Mouse (Mus musculus): ENCODE measurements at regions not wholly inside any gene's neighbourhood (a gene's known extent, or its start where the extent isn't known, plus 50 kb on each side); places are given as distances from the start of the nearest gene placed in this dataset.

- no peak for DNase-seq
These were observed 53.7 kb upstream of the Foxb1 start for GRCm38 (mm10) chr9:69814432-69814831.

DNA sequence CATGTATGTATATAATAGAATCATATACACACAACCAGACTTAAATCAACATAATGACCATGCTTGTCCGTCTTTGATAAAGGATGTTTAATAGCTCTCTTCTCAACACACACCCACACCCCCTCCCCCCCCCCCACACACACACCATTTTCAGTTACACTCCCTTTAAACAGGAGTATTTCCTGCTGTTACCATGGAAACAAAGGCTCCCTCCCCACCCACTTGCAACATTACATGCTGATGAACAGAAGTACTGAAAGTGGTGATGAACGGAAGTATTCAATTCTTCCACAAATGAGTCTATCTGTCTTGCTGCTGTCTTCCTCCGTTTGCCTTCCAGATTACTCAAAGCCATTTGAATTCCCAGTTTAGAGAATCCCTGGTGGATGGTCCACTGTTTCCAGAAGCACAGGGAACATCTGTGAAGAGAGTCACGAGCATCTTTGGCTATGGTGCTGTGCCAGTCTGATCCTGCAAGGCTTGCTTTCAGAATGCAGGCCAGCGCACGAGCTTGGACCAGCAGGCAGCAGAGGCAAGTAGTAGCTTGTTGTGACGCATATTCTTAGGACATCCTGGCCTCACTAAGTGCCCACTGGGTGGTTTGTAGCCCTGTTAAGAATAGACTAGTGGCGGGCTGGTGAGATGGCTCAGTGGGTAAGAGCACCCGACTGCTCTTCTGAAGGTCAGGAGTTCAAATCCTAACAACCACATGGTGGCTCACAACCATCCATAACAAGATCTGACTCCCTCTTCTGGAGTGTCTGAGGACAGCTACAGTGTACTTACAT, 62.6 kb upstream of the Foxb1 start:
- no peak for DNase-seq

- DNase-seq, result no peak
These were observed 67.7 kb upstream of the Foxb1 start for GRCm38 (mm10) chr9:69828428-69828827.

GRCm38 (mm10) chr9:69835396-69835795, 74.7 kb upstream of the Foxb1 start:
- DNase-seq, result no peak

GRCm38 (mm10) chr9:69839198-69839597, 78.5 kb upstream of the Foxb1 start:
- no peak for DNase-seq

DNA sequence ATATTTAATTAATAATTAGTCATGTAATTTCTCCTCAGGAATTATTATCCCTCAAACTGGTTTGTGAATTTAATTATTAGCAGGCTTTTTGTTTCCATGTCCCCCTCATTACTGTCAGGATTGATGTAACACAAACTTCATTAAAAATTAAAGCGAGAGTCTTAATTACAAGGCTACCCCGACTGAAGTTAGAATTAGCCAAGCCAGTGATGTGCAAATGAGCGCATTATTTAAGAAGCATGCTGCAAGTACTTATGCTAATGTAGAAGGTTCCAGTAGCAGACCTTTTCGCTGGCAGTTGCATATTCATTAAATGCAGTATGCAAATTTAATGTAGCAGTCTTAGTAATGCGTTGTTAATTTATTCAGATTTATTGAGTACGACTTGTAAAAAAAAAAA, 84.0 kb upstream of the Foxb1 start:
- DNase-seq, result no peak

DNA sequence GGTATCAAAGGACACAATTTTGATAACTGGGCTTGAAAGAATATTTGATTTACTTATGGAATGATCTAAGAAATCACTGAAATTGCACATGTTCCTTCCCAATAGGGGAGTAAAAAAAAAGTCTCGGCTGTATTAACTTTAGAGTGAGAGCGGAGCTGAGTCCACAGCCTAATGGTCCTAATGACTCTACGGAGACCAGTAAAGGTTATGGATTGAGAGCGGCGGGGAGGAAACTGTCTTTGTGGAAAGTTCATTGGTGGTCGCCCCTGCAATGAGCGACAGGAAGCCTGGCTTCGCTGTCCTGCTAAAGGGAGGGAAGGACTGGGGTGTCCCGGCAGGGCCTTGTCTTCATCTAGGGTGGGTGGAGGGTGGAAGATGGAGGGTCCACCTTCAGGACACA, 84.5 kb upstream of the Foxb1 start:
- no peak for DNase-seq

GRCm38 (mm10) chr9:69856621-69857020, 95.9 kb upstream of the Foxb1 start:
- DNase-seq, result no peak

DNA sequence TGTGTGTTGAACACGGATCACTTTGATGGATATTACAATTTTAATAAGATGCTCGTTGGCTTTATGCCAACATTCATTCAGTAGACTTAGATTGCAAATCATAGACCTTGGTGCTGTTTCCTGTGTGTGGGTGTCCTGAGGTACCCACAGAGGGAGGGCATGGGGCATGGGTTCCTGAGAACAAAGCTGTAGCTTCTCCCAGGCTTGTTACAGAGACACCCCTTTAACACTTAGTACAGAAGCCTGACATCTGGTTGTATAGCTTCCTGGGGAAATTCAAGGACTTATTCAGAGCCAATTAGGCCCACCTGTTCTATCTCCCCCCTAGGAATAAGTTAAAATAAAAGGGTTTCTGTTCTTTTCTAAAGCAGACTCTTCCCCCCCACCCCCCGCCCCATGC, 97.9 kb upstream of the Foxb1 start:
- no peak for DNase-seq

DNA sequence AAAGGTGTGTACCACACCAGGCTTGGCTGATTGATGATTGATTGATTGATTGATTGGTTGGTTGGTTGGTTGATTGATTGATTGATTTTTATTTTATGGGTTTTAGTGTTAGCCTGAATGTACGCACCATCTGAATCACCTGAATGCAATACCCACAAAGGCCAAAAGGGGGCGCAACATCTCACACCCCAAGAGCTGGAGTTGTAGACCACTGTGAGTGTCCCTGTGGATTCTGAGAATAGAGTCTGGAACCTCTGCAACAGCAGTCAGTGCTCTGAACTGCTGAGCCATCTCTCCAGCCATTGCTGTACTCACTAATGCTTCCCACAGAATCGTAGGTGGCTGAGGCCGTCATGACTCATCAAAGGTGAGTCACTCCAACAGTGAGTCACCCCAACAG, 109.4 kb upstream of the Foxb1 start:
- peak; percentile 4 to 5 for DNase-seq

DNA sequence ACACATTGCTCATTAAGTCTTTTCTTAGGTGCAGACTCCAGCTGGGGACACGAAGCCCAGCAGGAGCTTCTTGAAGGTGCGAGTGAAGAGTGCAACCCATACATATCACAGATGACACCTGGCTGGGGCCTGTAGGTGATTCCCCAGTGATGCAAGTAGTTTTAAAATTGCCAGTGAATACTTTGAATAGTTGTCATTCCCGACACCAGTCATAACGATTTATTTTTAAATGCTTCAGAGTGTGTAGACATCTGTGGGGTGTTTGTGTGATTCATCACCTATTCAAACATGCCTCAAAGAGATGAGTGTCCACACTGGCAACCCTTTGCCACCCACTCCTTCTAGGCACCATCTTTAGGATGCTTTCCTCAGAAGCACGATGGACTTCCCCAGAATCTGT, 102.9 kb upstream of the Bnip2 start:
- no peak for DNase-seq

GRCm38 (mm10) chr9:69898016-69898415, 91.2 kb upstream of the Bnip2 start:
- DNase-seq, result no peak

GRCm38 (mm10) chr9:69899371-69899770, 89.9 kb upstream of the Bnip2 start:
- DNase-seq, result peak in 1 of 2 experiments; percentile 3

DNA sequence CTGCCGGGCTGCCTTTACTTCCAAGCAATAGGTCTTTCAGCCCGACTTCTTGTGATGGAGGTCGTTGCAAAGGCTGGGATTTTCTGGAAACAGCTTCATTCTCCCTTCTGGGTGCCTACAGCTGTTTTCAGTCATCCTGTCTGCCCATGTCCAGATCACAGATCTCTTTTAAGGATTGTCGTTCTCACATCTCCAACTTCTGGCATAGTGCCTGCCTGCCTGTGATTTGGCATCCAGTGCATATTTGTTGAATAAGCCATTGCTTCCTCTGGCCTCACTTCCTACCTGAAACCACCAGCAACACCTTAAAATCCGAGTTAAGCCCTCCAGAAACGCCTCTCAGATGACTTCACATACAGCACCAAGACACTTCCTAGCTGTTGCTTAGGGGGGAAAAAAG, 88.4 kb upstream of the Bnip2 start:
- DNase-seq, result no peak

- no peak for DNase-seq
These were observed 81.9 kb upstream of the Bnip2 start for GRCm38 (mm10) chr9:69907123-69907945.

- DNase-seq, result no peak
These were observed 78.6 kb upstream of the Bnip2 start for GRCm38 (mm10) chr9:69910621-69911020.

- DNase-seq, result no peak
These were observed 61.1 kb upstream of the Bnip2 start for GRCm38 (mm10) chr9:69928126-69928525.

DNA sequence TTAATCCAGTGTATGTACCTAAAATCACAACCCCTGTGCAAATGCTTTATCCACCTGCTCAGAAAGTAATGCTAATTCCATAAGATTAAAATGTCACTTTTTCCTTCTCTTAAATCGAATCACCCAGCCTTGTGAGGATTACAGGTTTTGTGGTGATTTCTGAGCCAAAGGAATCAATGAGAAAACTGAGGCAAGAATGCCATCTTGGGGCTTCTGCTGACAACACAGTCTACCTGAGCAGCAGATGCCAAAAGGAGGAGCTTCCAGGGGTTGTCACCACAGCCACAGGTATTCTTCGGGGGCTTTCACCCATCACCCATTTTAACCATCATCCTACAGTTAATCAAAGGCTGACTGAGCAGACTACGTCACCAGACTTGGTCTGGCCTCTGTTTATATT, 51.4 kb upstream of the Bnip2 start:
- no peak for DNase-seq
